Mouse (Mus musculus) bone marrow, adult 2 months (tissue): ENCODE results near the gene Olfr1392.

Source experiments
- CTCF ChIP-seq: fragments of 200-500 bp; IDR thresholded peaks from 2 replicates; pipeline ENCODE4 v1.5.1; 2011; ENCODE audit warnings: low read length, control low read depth; ENCODE audit not compliant: control insufficient read depth, insufficient read depth
- POLR2A ChIP-seq: fragments of 200-500 bp; IDR thresholded peaks from 2 replicates; pipeline ENCODE4 v1.6.1; 2011; ENCODE audit warnings: low read depth, mild to moderate bottlenecking, control low read depth, low read length, borderline replicate concordance; ENCODE audit not compliant: control insufficient read depth

- TF ChIP-seq POLR2A (no peak), CTCF (no peak)
Observed at GRCm38 (mm10) chr11:49236891-49237290, 48.2 kb upstream of the Olfr1392 start.
